Mouse (Mus musculus) urinary bladder, postnatal 4 days (tissue): ENCODE measurements around the gene Gm20708.

Experiments used
- DNase-seq, 2 experiments: peaks; one replicate each; pipeline ENCODE4 v3.0.0; 2021 to 2022; ENCODE audit warnings: low spot score in 2 of 2

The Gm20708 gene

GRCm38 (mm10) chr11:117809407-117810311, at the start of gene Gm20708, which contains the start of gene Syngr2:
Gm20708 (plus strand) TSS chr11:117809668.
Syngr2 (plus strand) TSS chr11:117809668.
- peak in 1 of 2 experiments; percentile 67 for DNase-seq

- no peak for DNase-seq
Observed at GRCm38 (mm10) chr11:117760374-117761119, 48.9 kb upstream of the Gm20708 start.

- DNase-seq: no peak
Observed at GRCm38 (mm10) chr11:117761801-117762200, 47.7 kb upstream of the Gm20708 start.

GRCm38 (mm10) chr11:117762246-117762645, 47.2 kb upstream of the Gm20708 start:
- no peak for DNase-seq

- no peak for DNase-seq
Observed at GRCm38 (mm10) chr11:117764319-117764718, 45.1 kb upstream of the Gm20708 start.

GRCm38 (mm10) chr11:117765361-117765760, 44.1 kb upstream of the Gm20708 start:
- DNase-seq: no peak

- no peak for DNase-seq
Observed at GRCm38 (mm10) chr11:117766275-117766674, 43.2 kb upstream of the Gm20708 start.

GRCm38 (mm10) chr11:117768725-117769682, 40.5 kb upstream of the Gm20708 start:
- DNase-seq: no peak

- no peak for DNase-seq
Observed at GRCm38 (mm10) chr11:117769683-117770047, 39.8 kb upstream of the Gm20708 start.

GRCm38 (mm10) chr11:117770407-117770806, 39.1 kb upstream of the Gm20708 start:
- no peak for DNase-seq

- DNase-seq: no peak
Observed at GRCm38 (mm10) chr11:117772352-117772751, 37.1 kb upstream of the Gm20708 start.

GRCm38 (mm10) chr11:117774925-117775324, 34.5 kb upstream of the Gm20708 start:
- no peak for DNase-seq

GRCm38 (mm10) chr11:117775540-117775939, 33.9 kb upstream of the Gm20708 start:
- no peak for DNase-seq

- no peak for DNase-seq
Observed at GRCm38 (mm10) chr11:117776085-117776792, 33.2 kb upstream of the Gm20708 start.

GRCm38 (mm10) chr11:117777111-117777510, 32.4 kb upstream of the Gm20708 start:
- DNase-seq: no peak

- no peak for DNase-seq
Observed at GRCm38 (mm10) chr11:117778031-117778430, 31.4 kb upstream of the Gm20708 start.

GRCm38 (mm10) chr11:117778851-117779433, 30.5 kb upstream of the Gm20708 start:
- no peak for DNase-seq

GRCm38 (mm10) chr11:117779434-117780198, 29.9 kb upstream of the Gm20708 start:
- DNase-seq: peak in 1 of 2 experiments; percentile 68

GRCm38 (mm10) chr11:117780199-117780515, 29.3 kb upstream of the Gm20708 start:
- no peak for DNase-seq

GRCm38 (mm10) chr11:117780582-117781111, 28.8 kb upstream of the Gm20708 start:
- DNase-seq: peak; percentile 82 to 90
